Comparison of ENCODE assay signal across 8 mouse cellular contexts in the genomic region with DNA sequence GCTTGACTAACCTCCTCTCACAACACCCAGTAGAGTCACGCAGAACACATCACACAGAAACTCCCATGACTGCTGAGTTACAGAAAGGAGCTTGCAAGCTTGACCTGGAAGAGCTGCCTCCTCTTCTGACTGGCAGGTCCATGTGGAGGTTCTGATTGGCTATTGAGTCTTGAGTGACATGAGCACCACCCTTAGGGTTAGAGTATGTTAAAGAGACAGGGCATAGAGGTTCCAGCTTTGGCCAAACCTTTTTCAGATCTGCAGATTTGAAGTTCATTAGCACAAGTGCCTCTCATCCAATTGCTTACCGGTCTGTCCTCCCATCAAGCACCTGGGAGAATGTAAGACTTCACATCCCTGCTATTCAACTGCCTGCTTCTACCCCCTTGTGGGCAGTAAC. TPM values are rescaled to one million over a fixed set of nuclear protein-coding genes. Genes with fewer than 3 reads are reported as not detected.
DNase-seq lines count a peak whose midpoint lies in the region; ATAC-seq and TF ChIP-seq lines count a peak whose summit lies in the region.
"Not testable (repeated sequence)": the region's sequence is repeated elsewhere in the genome, so short reads cannot be mapped to it uniquely, and the experiment has no call there.

A gene (minus strand): TSS at position 101 of the 400 bp plus-strand sequence.

- H3K4me3 ChIP-seq in MEL (ENCODE audit: control insufficient read depth in 1 of 2, insufficient read depth in 1 of 2, low read depth in 2 of 2, low read length in 2 of 2); forebrain, embryonic 10.5 days; heart, embryonic 12.5 days; kidney, embryonic 15.5 days (replicated peaks); limb, embryonic 11.5 days (ENCODE audit: low read depth, low read length); midbrain, embryonic 10.5 days; olfactory bulb, adult 2 months (ENCODE audit: insufficient read depth, low read depth, low read length): not testable (repeated sequence)

- not testable (repeated sequence) for DNase-seq in MEL (ENCODE audit: low read depth, low spot score); forebrain, embryonic 10.5 days (ENCODE audit: extremely low spot score, low spot score); left cerebral cortex, adult 18-20 months (ENCODE audit: low spot score in 2 of 2); limb, embryonic 11.5 days (ENCODE audit: low spot score); midbrain, embryonic 10.5 days (ENCODE audit: low spot score)

- not testable (repeated sequence) for H3K36me3 ChIP-seq in MEL (ENCODE audit: control insufficient read depth in 1 of 2, insufficient read depth in 2 of 2, low read length in 2 of 2); forebrain, embryonic 10.5 days (replicated peaks); heart, embryonic 12.5 days; kidney, embryonic 15.5 days; limb, embryonic 11.5 days (ENCODE audit: control insufficient read depth, insufficient read depth, low read length); midbrain, embryonic 10.5 days

- H3K4me1 ChIP-seq in MEL (ENCODE audit: control insufficient read depth in 1 of 2, insufficient read depth in 2 of 2, low read length in 2 of 2); forebrain, embryonic 10.5 days; heart, embryonic 12.5 days (replicated peaks); kidney, embryonic 15.5 days; limb, embryonic 11.5 days (ENCODE audit: control insufficient read depth, insufficient read depth, low read length); midbrain, embryonic 10.5 days; olfactory bulb, adult 2 months (ENCODE audit: control insufficient read depth, insufficient read depth, low read length): not testable (repeated sequence)

- H3K9me3 ChIP-seq in MEL (replicated peaks; ENCODE audit: insufficient read depth, low read length); forebrain, embryonic 10.5 days; heart, embryonic 12.5 days (replicated peaks); kidney, embryonic 15.5 days (replicated peaks); limb, embryonic 11.5 days (ENCODE audit: control insufficient read depth, low read length); midbrain, embryonic 10.5 days (replicated peaks): not testable (repeated sequence)

- not testable (repeated sequence) for TF ChIP-seq POLR2A in MEL (IDR thresholded peaks at IDR 0.05; ENCODE audit: control insufficient read depth in 1 of 2, insufficient read depth in 1 of 2, low read depth in 1 of 2, low read length in 2 of 2, poor library complexity in 1 of 2); olfactory bulb, adult 2 months (IDR thresholded peaks at IDR 0.05; ENCODE audit: insufficient read depth, low read depth, low read length)

- TF ChIP-seq CTCF in MEL (IDR thresholded peaks at IDR 0.05 in 2 of 3, conservative IDR thresholded peaks at IDR 0.05 in 1 of 3; ENCODE audit: control insufficient read depth in 1 of 3, insufficient read depth in 1 of 3, low read depth in 2 of 3, low read length in 3 of 3, poor library complexity in 1 of 3, severe bottlenecking in 1 of 3); olfactory bulb, adult 2 months (IDR thresholded peaks at IDR 0.05; ENCODE audit: insufficient read depth, low read depth, low read length): not testable (repeated sequence)

- H3K9ac ChIP-seq in MEL (ENCODE audit: control insufficient read depth, low read depth, low read length, poor library complexity, severe bottlenecking); heart, embryonic 12.5 days; kidney, embryonic 15.5 days; limb, embryonic 11.5 days (ENCODE audit: low read length): not testable (repeated sequence)

- WGBS in forebrain, embryonic 10.5 days: no CpG with 5 or more reads among the region's 2 CpGs
- no CpG with 5 or more reads among the region's 2 CpGs for WGBS in heart, embryonic 12.5 days
- no CpG with 5 or more reads among the region's 2 CpGs for WGBS in kidney, embryonic 15.5 days
- WGBS in limb, embryonic 11.5 days: no CpG with 5 or more reads among the region's 2 CpGs
- WGBS in midbrain, embryonic 10.5 days: no CpG with 5 or more reads among the region's 2 CpGs
- no CpG with 5 or more reads among the region's 2 CpGs for WGBS in olfactory bulb, adult 2 months

- H3K27me3 ChIP-seq in MEL (ENCODE audit: control insufficient read depth in 1 of 2, insufficient read depth in 2 of 2, low read length in 2 of 2); forebrain, embryonic 10.5 days (ENCODE audit: poor library complexity, severe bottlenecking); heart, embryonic 12.5 days (replicated peaks); kidney, embryonic 15.5 days; limb, embryonic 11.5 days (ENCODE audit: control insufficient read depth, insufficient read depth, low read length); midbrain, embryonic 10.5 days (ENCODE audit: low read depth, poor library complexity, severe bottlenecking): not testable (repeated sequence)

- H3K27ac ChIP-seq in MEL (ENCODE audit: control insufficient read depth, low read depth, low read length); forebrain, embryonic 10.5 days; heart, embryonic 12.5 days (ENCODE audit: poor library complexity, severe bottlenecking); kidney, embryonic 15.5 days; limb, embryonic 11.5 days (replicated peaks; ENCODE audit: low read depth, low read length); midbrain, embryonic 10.5 days (replicated peaks); olfactory bulb, adult 2 months (ENCODE audit: insufficient read depth, low read depth, low read length): not testable (repeated sequence)

- not testable (repeated sequence) for ATAC-seq in heart, embryonic 12.5 days (ENCODE audit: insufficient number of reproducible peaks, low FRiP score); kidney, embryonic 15.5 days (replicated peaks; ENCODE audit: low FRiP score); limb, embryonic 11.5 days (ENCODE audit: insufficient number of reproducible peaks, low FRiP score, low TSS enrichment, low read depth)

- not testable (repeated sequence) for H3K4me2 ChIP-seq in heart, embryonic 12.5 days; kidney, embryonic 15.5 days; limb, embryonic 11.5 days (ENCODE audit: low read depth, severe bottlenecking)

- not testable (repeated sequence) for TF ChIP-seq RAD21 in MEL (IDR thresholded peaks at IDR 0.05; ENCODE audit: low read depth, low read length)

- not testable (repeated sequence) for TF ChIP-seq EP300 in MEL (IDR thresholded peaks at IDR 0.05; ENCODE audit: low read depth in 1 of 2, low read length in 2 of 2)

- not testable (repeated sequence) for H3K79me2 ChIP-seq in MEL (ENCODE audit: control insufficient read depth, insufficient read depth, low read length, poor library complexity)

RNA-seq across cellular contexts. Expression of the gene that starts here (rescaled TPM):
- 8.7 and 18.2 TPM in 2 replicates for total RNA-seq in MEL (2012; rRNA removed)
- polyA plus RNA-seq in MEL (2012; ENCODE audit: insufficient read depth in 1 of 2, insufficient read length in 2 of 2, low read depth in 1 of 2, low replicate concordance in 2 of 2, missing spikeins in 1 of 2): 1,000 to 10,000 TPM in 1 of 2 experiments, 10 to 100 TPM in 1; 10.6 to 1,392 TPM
- polyA plus RNA-seq in forebrain, embryonic 10.5 days (2016; fragmentation: Nextera tagmentation; extraction: Ambion mirVana): 14.3 and 14.4 TPM in 2 replicates
- 9.9 and 10.6 TPM in 2 replicates for polyA plus RNA-seq in heart, embryonic 12.5 days (2016; fragmentation: Nextera tagmentation; extraction: Ambion mirVana)
- polyA plus RNA-seq in kidney, embryonic 15.5 days (2015; fragmentation: Nextera tagmentation; extraction: Ambion mirVana): 12.5 and 12.7 TPM in 2 replicates
- total RNA-seq in left cerebral cortex, adult 18-20 months (2021): 10 to 100 TPM; 15.8 to 17.3 TPM
- polyA plus RNA-seq in limb, embryonic 11.5 days (2014; fragmentation: Nextera tagmentation; extraction: Ambion mirVana): 11.8 and 12.4 TPM in 2 replicates
- 10.7 and 12.1 TPM in 2 replicates for polyA plus RNA-seq in midbrain, embryonic 10.5 days (2016; fragmentation: Nextera tagmentation; extraction: Ambion mirVana)
- not detected in 2 replicates for polyA plus RNA-seq in olfactory bulb, adult 2 months (2012; ENCODE audit: insufficient read depth, insufficient read length, low replicate concordance, missing spikeins)
